Mouse (Mus musculus) G1E (cell line): ENCODE measurements around the gene Med13l. TPM values are rescaled to one million over a fixed set of nuclear protein-coding genes. Genes with fewer than 3 reads are reported as not detected.
A peak's percentile ranks its signal among the peaks of the same experiment; 100 is the strongest.

Experiments
- ATAC-seq: 2 replicates; pipeline ENCODE4 v1.8.0; 2016; ENCODE audit warnings: mild to moderate bottlenecking; ENCODE audit not compliant: insufficient number of reproducible peaks, poor library complexity, low FRiP score, severe bottlenecking; ENCODE audit errors: extremely low read depth
- DNase-seq: peaks from one replicate; pipeline ENCODE4 v3.0.0; 2012; ENCODE audit warnings: low spot score
- H3K27me3 ChIP-seq: 2 replicates; pipeline ENCODE4 v1.6.1; 2012; ENCODE audit warnings: mild to moderate bottlenecking, low read length, inconsistent platforms; ENCODE audit not compliant: insufficient read depth
- H3K36me3 ChIP-seq: replicated peaks from 2 replicates; pipeline ENCODE3; 2012; ENCODE audit warnings: mild to moderate bottlenecking, inconsistent platforms
- H3K4me1 ChIP-seq: 2 replicates; pipeline ENCODE4 v1.6.1; 2012; ENCODE audit warnings: low read depth, low read length, inconsistent platforms, mixed read lengths; ENCODE audit not compliant: insufficient read depth
- H3K4me3 ChIP-seq: 2 replicates; pipeline ENCODE4 v1.5.1; 2012; ENCODE audit warnings: low read depth, mild to moderate bottlenecking, inconsistent platforms, low read length, moderate library complexity, mixed read lengths
- H3K9me3 ChIP-seq: replicated peaks from 2 replicates; pipeline ENCODE4 v1.6.1; 2012; ENCODE audit warnings: inconsistent platforms
- CTCF ChIP-seq: IDR thresholded peaks from 2 replicates; pipeline ENCODE4 v1.5.1; 2012; ENCODE audit warnings: low read depth, low read length, inconsistent platforms, mixed read lengths
- GATA1 ChIP-seq: IDR thresholded peaks from 2 replicates; pipeline ENCODE4 v1.6.1; 2012; ENCODE audit warnings: borderline replicate concordance, low read length, inconsistent platforms, mixed read lengths
- GATA2 ChIP-seq: IDR thresholded peaks from 2 replicates; pipeline ENCODE4 v1.6.1; 2012; ENCODE audit warnings: low read depth, low read length, inconsistent platforms, borderline replicate concordance
- POLR2AphosphoS5 ChIP-seq: IDR thresholded peaks from 2 replicates; pipeline ENCODE4 v1.6.1; 2012; ENCODE audit warnings: low read depth, low read length, inconsistent platforms; ENCODE audit not compliant: insufficient replicate concordance
- TAL1 ChIP-seq: conservative IDR thresholded peaks from 2 replicates; pipeline ENCODE4 v1.6.1; 2012; ENCODE audit warnings: low read depth, low read length, inconsistent platforms, mixed read lengths
- polyA plus RNA-seq: library from polyadenylated mRNA; stranded (reverse); fragments of >175 nt; gene quantifications from 2 replicates; pipeline ENCODE4 v1.2.3, GENCODE M21; 2012
- total RNA-seq, 2 experiments: library from RNA; stranded (forward) in 1 of 2; stranded (reverse) in 1 of 2; fragments of 200-1000 nt in 1 of 2; fragments of >200 nt in 1 of 2; fragmentation: Nextera tagmentation in 1 of 2; gene quantifications; 2 replicates each; pipeline ENCODE4 v1.2.3; 2014 to 2017

Med13l gene
- total and polyA plus RNA-seq, 3 experiments, result 16.8 to 91.7 (median 17.9) TPM

- H3K36me3 ChIP-seq, result peaks cover 42% of the 10 kb centered on the region
- H3K9me3 ChIP-seq, result no peaks in the 10 kb centered on the region
- TF ChIP-seq GATA1 (no peak), POLR2AphosphoS5 (no peak), TAL1 (no peak), CTCF (no peak), GATA2 (no peak)
- H3K4me1 ChIP-seq, result peaks cover 70% of the 10 kb centered on the region
- H3K4me3 ChIP-seq, result peak overlapping the region; percentile 38; the same call in 1 of the 2 replicates
- DNase-seq, result no peak
- no peaks in the 10 kb centered on the region for H3K27me3 ChIP-seq
- ATAC-seq, result 0 out of 2 replicates have a peak, but pooled peaks have one; percentile 23
These were observed 76.2 kb downstream of the Med13l start for GRCm38 (mm10) chr5:118636399-118637369.

- ATAC-seq (no peak), DNase-seq (no peak)
- peaks cover 63% of the 10 kb centered on the region for H3K4me1 ChIP-seq
- H3K4me3 ChIP-seq, result peak overlapping the region; percentile 50; the same call in 1 of the 2 replicates
- peaks cover 34% of the 10 kb centered on the region for H3K36me3 ChIP-seq
- no peaks in the 10 kb centered on the region for H3K27me3 ChIP-seq
- H3K9me3 ChIP-seq, result no peaks in the 10 kb centered on the region
- TF ChIP-seq POLR2AphosphoS5, result no peak
- TF ChIP-seq GATA2, result no peak
- no peak for TF ChIP-seq CTCF
These were observed 77.5 kb downstream of the Med13l start for GRCm38 (mm10) chr5:118637931-118638330.

- DNase-seq, result no peak
- Histone ChIP-seq H3K36me3 (peaks cover 37% of the 10 kb centered on the region), H3K4me3 (no peak overlapping the region; the same call in 1 of the 2 replicates), H3K4me1 (peaks cover 64% of the 10 kb centered on the region), H3K27me3 (no peaks in the 10 kb centered on the region), H3K9me3 (no peaks in the 10 kb centered on the region)
- no peak for TF ChIP-seq GATA2
- no peak for TF ChIP-seq CTCF
- no peak for TF ChIP-seq GATA1
- no peak for TF ChIP-seq TAL1
- TF ChIP-seq POLR2AphosphoS5, result no peak
- peak; percentile 23; the same call in 1 of the 2 replicates for ATAC-seq
These were observed 78.1 kb downstream of the Med13l start for GRCm38 (mm10) chr5:118638534-118639109.

GRCm38 (mm10) chr5:118639117-118639707 lies 78.7 kb downstream of the Med13l start:
- TF ChIP-seq CTCF (no peak), GATA2 (no peak), TAL1 (no peak), GATA1 (no peak), POLR2AphosphoS5 (no peak)
- peaks cover 31% of the 10 kb centered on the region for H3K36me3 ChIP-seq
- ATAC-seq (no peak), DNase-seq (no peak)
- H3K4me1 ChIP-seq, result peaks cover 64% of the 10 kb centered on the region
- no peaks in the 10 kb centered on the region for H3K9me3 ChIP-seq
- no peak overlapping the region for H3K4me3 ChIP-seq
- no peaks in the 10 kb centered on the region for H3K27me3 ChIP-seq

GRCm38 (mm10) chr5:118644041-118644440 lies 83.6 kb downstream of the Med13l start:
- H3K9me3 ChIP-seq, result no peaks in the 10 kb centered on the region
- no peak overlapping the region; the same call in 1 of the 2 replicates for H3K4me3 ChIP-seq
- DNase-seq (no peak), ATAC-seq (no peak)
- no peaks in the 10 kb centered on the region for H3K27me3 ChIP-seq
- H3K4me1 ChIP-seq, result peaks cover 61% of the 10 kb centered on the region
- peaks cover 21% of the 10 kb centered on the region for H3K36me3 ChIP-seq
- TF ChIP-seq CTCF, result no peak
- no peak for TF ChIP-seq POLR2AphosphoS5
- no peak for TF ChIP-seq GATA1
- TF ChIP-seq GATA2, result no peak
- TF ChIP-seq TAL1, result no peak

- Histone ChIP-seq H3K36me3 (peaks cover 22% of the 10 kb centered on the region), H3K27me3 (no peaks in the 10 kb centered on the region), H3K4me3 (no peak overlapping the region), H3K4me1 (peaks cover 60% of the 10 kb centered on the region), H3K9me3 (no peaks in the 10 kb centered on the region)
- ATAC-seq (no peak), DNase-seq (no peak)
- no peak for TF ChIP-seq POLR2AphosphoS5
- TF ChIP-seq TAL1, result no peak
- no peak for TF ChIP-seq GATA1
- TF ChIP-seq CTCF, result no peak
- no peak for TF ChIP-seq GATA2
These were observed 84.0 kb downstream of the Med13l start for GRCm38 (mm10) chr5:118644511-118644910.
